Mouse (Mus musculus) kidney, postnatal 14 days (tissue): ENCODE measurements around the gene Tnfaip2.
A peak's percentile ranks its signal among the peaks of the same experiment; 100 is the strongest.

ENCODE experiments used
- DNase-seq: peaks from one replicate; pipeline ENCODE4 v3.0.0; 2022; ENCODE audit warnings: mixed read lengths

Tnfaip2 gene

GRCm38 (mm10) chr12:111485046-111485651, 42.9 kb downstream of the Tnfaip2 start:
- DNase-seq: no peak

GRCm38 (mm10) chr12:111485652-111486306, 43.5 kb downstream of the Tnfaip2 start, which contains the start of gene Gm266:
Gm266 (minus strand) TSS chr12:111485823.
- DNase-seq: peak; percentile 39

GRCm38 (mm10) chr12:111486455-111486854, 44.2 kb downstream of the Tnfaip2 start:
- DNase-seq: no peak

- peak; percentile 34 for DNase-seq
Observed at GRCm38 (mm10) chr12:111489261-111489865, 47.1 kb downstream of the Tnfaip2 start.

GRCm38 (mm10) chr12:111494931-111495330, 52.7 kb downstream of the Tnfaip2 start:
- DNase-seq: no peak

GRCm38 (mm10) chr12:111497076-111497475, 54.8 kb downstream of the Tnfaip2 start:
- no peak for DNase-seq

GRCm38 (mm10) chr12:111499617-111500016, 57.3 kb downstream of the Tnfaip2 start:
- no peak for DNase-seq

- no peak for DNase-seq
Observed at GRCm38 (mm10) chr12:111500725-111501124, 58.5 kb downstream of the Tnfaip2 start.

GRCm38 (mm10) chr12:111503063-111503567, 60.8 kb downstream of the Tnfaip2 start:
- DNase-seq: peak; percentile 29

- DNase-seq: no peak
Observed at GRCm38 (mm10) chr12:111503571-111503970, 61.3 kb downstream of the Tnfaip2 start.
